Comparison of ENCODE assay signal across 28 mouse cellular contexts in genomic region chr7:64045292-64045691, GRCm38 (mm10).
A peak's percentile ranks its signal among the peaks of the same experiment; 100 is the strongest.
DNase-seq lines count a peak whose midpoint lies in the region; ATAC-seq and TF ChIP-seq lines count a peak whose summit lies in the region.
"Had no signal": no experiment of that assay in that cellular context is flagged by ENCODE, and none has a peak within 500 bp of the region (broad histone marks: within the 10 kb centered on the region; RNA-seq: fewer than 3 reads in every experiment).

No protein-coding gene starts in this region.

- no peak for TF ChIP-seq EP300 in liver, postnatal 0 days (IDR thresholded peaks at IDR 0.05; ENCODE audit: low read depth)

- H3K4me2 ChIP-seq in forebrain, postnatal 0 days (ENCODE audit: low read depth), result no peak overlapping the region
- H3K4me2 ChIP-seq in forebrain, embryonic 16.5 days (ENCODE audit: low read length), result no peak overlapping the region
- H3K4me2 ChIP-seq in liver, embryonic 13.5 days, result no peak overlapping the region
- no peak overlapping the region for H3K4me2 ChIP-seq in liver, postnatal 0 days (ENCODE audit: low read depth, low read length)
- H3K4me2 ChIP-seq: embryonic facial prominence, embryonic 13.5 days; embryonic facial prominence, embryonic 15.5 days; forebrain, embryonic 12.5 days had no signal

- no peaks in the 10 kb centered on the region for H3K27me3 ChIP-seq in forebrain, postnatal 0 days (ENCODE audit: insufficient read depth, low read length)
- no peaks in the 10 kb centered on the region for H3K27me3 ChIP-seq in forebrain, embryonic 16.5 days (replicated peaks; ENCODE audit: control insufficient read depth, insufficient read depth, low read length)
- no peaks in the 10 kb centered on the region for H3K27me3 ChIP-seq in liver, embryonic 13.5 days
- H3K27me3 ChIP-seq in liver, postnatal 0 days (ENCODE audit: insufficient read depth, low read length), result no peaks in the 10 kb centered on the region
- H3K27me3 ChIP-seq: CH12.LX; embryonic facial prominence, embryonic 13.5 days; embryonic facial prominence, embryonic 15.5 days; Patski had no signal

- H3K9me3 ChIP-seq in forebrain, postnatal 0 days (ENCODE audit: low read length), result no peaks in the 10 kb centered on the region
- no peaks in the 10 kb centered on the region; the same call in 1 of the 2 replicates for H3K9me3 ChIP-seq in forebrain, embryonic 16.5 days (ENCODE audit: control insufficient read depth, low read length)
- peaks cover 7% of the 10 kb centered on the region for H3K9me3 ChIP-seq in liver, embryonic 13.5 days (replicated peaks)
- 0 out of 2 replicates have a peak, but pooled peaks cover 3% of the 10 kb centered on the region for H3K9me3 ChIP-seq in liver, postnatal 0 days (ENCODE audit: low read length)
- H3K9me3 ChIP-seq: embryonic facial prominence, embryonic 13.5 days; embryonic facial prominence, embryonic 15.5 days; forebrain, embryonic 12.5 days had no signal

- peak; percentile 40 for DNase-seq in forebrain, postnatal 0 days
- peak; percentile 51 for DNase-seq in layer of hippocampus, adult 9-11 months
- no peak for DNase-seq in layer of hippocampus, postnatal 10 days (ENCODE audit: low spot score in 2 of 2)
- DNase-seq in liver, embryonic 13.5 days, result no peak
- DNase-seq in liver, postnatal 0 days, result no peak
- DNase-seq: adrenal gland, adult 8-10 months; adrenal gland, postnatal 14 days; adrenal gland, postnatal 36 days; B cell, adult 2 months; cerebellum, adult 11 months; cerebellum, adult 18-20 months; cerebellum, adult 8-10 months; cerebellum, adult 9-11 months; cerebellum, postnatal 14 days; cerebellum, postnatal 36 days; embryo, embryonic 11 days had no signal

- H3K36me3 ChIP-seq in forebrain, postnatal 0 days (ENCODE audit: insufficient read depth), result no peaks in the 10 kb centered on the region
- no peaks in the 10 kb centered on the region for H3K36me3 ChIP-seq in forebrain, embryonic 16.5 days (ENCODE audit: control insufficient read depth, insufficient read depth)
- no peaks in the 10 kb centered on the region for H3K36me3 ChIP-seq in liver, embryonic 13.5 days
- no peaks in the 10 kb centered on the region for H3K36me3 ChIP-seq in liver, postnatal 0 days (replicated peaks; ENCODE audit: insufficient read depth, low read length)
- H3K36me3 ChIP-seq: embryonic facial prominence, embryonic 13.5 days; embryonic facial prominence, embryonic 15.5 days; forebrain, embryonic 10.5 days; forebrain, embryonic 12.5 days; G1E had no signal

- WGBS in forebrain, postnatal 0 days, result 71% methylated on average over 3 of the region's 3 CpGs
- 73% methylated on average over 3 of the region's 3 CpGs for WGBS in forebrain, embryonic 16.5 days
- 74% methylated on average over 3 of the region's 3 CpGs for WGBS in liver, embryonic 13.5 days (ENCODE audit: insufficient replicate concordance)
- 82% methylated on average over 3 of the region's 3 CpGs for WGBS in liver, postnatal 0 days (ENCODE audit: insufficient replicate concordance)

- no peak overlapping the region for H3K4me3 ChIP-seq in forebrain, postnatal 0 days (ENCODE audit: low read depth, low read length)
- no peak overlapping the region for H3K4me3 ChIP-seq in forebrain, embryonic 16.5 days (replicated peaks; ENCODE audit: low read length)
- no peak overlapping the region for H3K4me3 ChIP-seq in liver, embryonic 13.5 days (replicated peaks)
- H3K4me3 ChIP-seq in liver, postnatal 0 days (ENCODE audit: low read depth, low read length), result no peak overlapping the region
- H3K4me3 ChIP-seq: embryonic facial prominence, embryonic 13.5 days; embryonic facial prominence, embryonic 15.5 days; erythroblast, embryonic 14.5 days; forebrain, embryonic 10.5 days; forebrain, embryonic 12.5 days had no signal

- H3K4me1 ChIP-seq in forebrain, postnatal 0 days (ENCODE audit: insufficient read depth), result 0 out of 2 replicates have a peak, but pooled peaks cover 2% of the 10 kb centered on the region
- H3K4me1 ChIP-seq in forebrain, embryonic 16.5 days (replicated peaks; ENCODE audit: control insufficient read depth, insufficient read depth, low read length), result peaks cover 14% of the 10 kb centered on the region
- H3K4me1 ChIP-seq in liver, embryonic 13.5 days (replicated peaks), result peaks cover 76% of the 10 kb centered on the region
- H3K4me1 ChIP-seq in liver, postnatal 0 days (ENCODE audit: insufficient read depth), result peaks cover 55% of the 10 kb centered on the region

- H3K9ac ChIP-seq in forebrain, postnatal 0 days, result no peak overlapping the region
- no peak overlapping the region for H3K9ac ChIP-seq in forebrain, embryonic 16.5 days (replicated peaks; ENCODE audit: low read depth, low read length)
- no peak overlapping the region for H3K9ac ChIP-seq in liver, embryonic 13.5 days
- H3K9ac ChIP-seq in liver, postnatal 0 days (replicated peaks), result no peak overlapping the region
- H3K9ac ChIP-seq: embryonic facial prominence, embryonic 13.5 days; embryonic facial prominence, embryonic 15.5 days; forebrain, embryonic 12.5 days had no signal

- no peak for ATAC-seq in forebrain, postnatal 0 days
- ATAC-seq in forebrain, embryonic 16.5 days, result no peak
- no peak for ATAC-seq in liver, embryonic 13.5 days (ENCODE audit: low read depth)
- ATAC-seq in liver, postnatal 0 days, result no peak
- ATAC-seq: activated CD4-positive, CD25-positive, alpha-beta regulatory T cell, adult 4 months; CD4-positive, CD25-positive, alpha-beta regulatory T cell, adult 4 months; forebrain, embryonic 14.5 days; Patski had no signal

- no peak for TF ChIP-seq CTCF in forebrain, postnatal 0 days (IDR thresholded peaks at IDR 0.05; ENCODE audit: low read depth)
- no peak for TF ChIP-seq CTCF in liver, postnatal 0 days (IDR thresholded peaks at IDR 0.05; ENCODE audit: low read depth)

- H3K27ac ChIP-seq in forebrain, postnatal 0 days (ENCODE audit: low read depth, low read length), result no peak overlapping the region
- no peak overlapping the region for H3K27ac ChIP-seq in forebrain, embryonic 16.5 days (ENCODE audit: low read length)
- H3K27ac ChIP-seq in liver, embryonic 13.5 days, result peak overlapping the region; percentile 7; the same call in 1 of the 2 replicates
- no peak overlapping the region for H3K27ac ChIP-seq in liver, postnatal 0 days (ENCODE audit: low read depth)
- H3K27ac ChIP-seq: embryonic facial prominence, embryonic 13.5 days; embryonic facial prominence, embryonic 15.5 days; forebrain, embryonic 10.5 days; forebrain, embryonic 12.5 days had no signal

Comparison
In these comparisons a context has a peak if more than half of its experiments do, and no peak if none do; other contexts are left out.
1. DNase-seq: peak in forebrain, postnatal 0 days (single experiment) and layer of hippocampus, adult 9-11 months (single experiment); none in layer of hippocampus, postnatal 10 days (0 of 2), liver, embryonic 13.5 days (single experiment) and liver, postnatal 0 days (single experiment).